Mouse (Mus musculus): Measurements from ENCODE around the gene Plk2. TPM values are rescaled to one million over a fixed set of nuclear protein-coding genes. Genes with fewer than 3 reads are reported as not detected.

The Plk2 gene
- 2.7 and 2.9 TPM in 2 replicates for polyA plus RNA-seq (2012; rRNA removed)

- H3K36me3 ChIP-seq (ENCODE audit: control insufficient read depth, insufficient read depth, low read length), result peaks cover 2% of the 10 kb centered on the region
- H3K4me3 ChIP-seq (ENCODE audit: extremely low read depth, insufficient read depth, insufficient read length), result peak within 1 kb of the TSS; percentile 73
- peak within 1 kb of the TSS; percentile 53 for H3K27ac ChIP-seq (ENCODE audit: insufficient read depth, low read length)
- H3K27me3 ChIP-seq (ENCODE audit: control insufficient read depth, insufficient read depth, low read length), result peaks cover 1% of the 10 kb centered on the region
- DNase-seq (ENCODE audit: low read depth in 1 of 2, low spot score in 2 of 2), result peak; percentile 77 to 88
- H3K4me1 ChIP-seq (ENCODE audit: control insufficient read depth, insufficient read depth, insufficient read length), result no peaks in the 10 kb centered on the region
- WGBS, result under 1% methylated on average over 71 of the region's 71 CpGs
- TF ChIP-seq CTCF (IDR thresholded peaks at IDR 0.05; ENCODE audit: extremely low read depth, insufficient read depth, insufficient read length, insufficient replicate concordance), result peak; percentile 26; the same call in 1 of the 2 replicates
- peak; percentile 96 for TF ChIP-seq POLR2A (IDR thresholded peaks at IDR 0.05; ENCODE audit: low read depth, low read length)
These were observed at the start of gene Plk2 for GRCm38 (mm10) chr13:110394291-110395178. TSS of gene Plk2 (plus strand) at chr13:110395046.

DNA sequence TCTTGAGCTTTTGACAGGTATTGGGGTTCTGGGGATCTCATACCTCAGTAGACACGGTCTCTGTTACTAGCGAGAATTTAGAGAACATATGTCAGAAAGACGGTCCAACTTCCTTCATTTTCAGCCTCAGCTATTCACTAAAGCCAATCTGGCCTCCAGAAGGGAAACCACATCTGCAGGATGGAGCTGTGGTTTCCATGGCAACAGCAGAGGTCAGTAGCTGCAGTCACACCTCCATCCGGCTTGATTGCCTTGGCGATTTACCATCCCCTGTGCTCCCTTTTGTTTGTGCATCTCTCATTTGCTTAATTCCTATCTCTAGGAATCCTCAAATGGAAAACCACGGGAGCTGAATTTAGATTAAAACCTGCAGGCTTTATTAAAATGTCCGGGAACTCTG, 48.1 kb upstream of the Plk2 start:
- Histone ChIP-seq H3K4me3 (ENCODE audit: extremely low read depth, insufficient read depth, insufficient read length) (no peak overlapping the region), H3K36me3 (ENCODE audit: control insufficient read depth, insufficient read depth, low read length) (no peaks in the 10 kb centered on the region), H3K4me1 (ENCODE audit: control insufficient read depth, insufficient read depth, insufficient read length) (no peaks in the 10 kb centered on the region; the same call in 1 of the 2 replicates), H3K27me3 (ENCODE audit: control insufficient read depth, insufficient read depth, low read length) (no peaks in the 10 kb centered on the region), H3K27ac (ENCODE audit: insufficient read depth, low read length) (no peak overlapping the region)
- TF ChIP-seq POLR2A (IDR thresholded peaks at IDR 0.05; ENCODE audit: low read depth, low read length), result no peak
- no peak for TF ChIP-seq CTCF (IDR thresholded peaks at IDR 0.05; ENCODE audit: extremely low read depth, insufficient read depth, insufficient read length, insufficient replicate concordance)
- no peak for DNase-seq (ENCODE audit: low read depth in 1 of 2, low spot score in 2 of 2)
- 22% methylated on average over 7 of the region's 7 CpGs for WGBS

GRCm38 (mm10) chr13:110351051-110351450, 43.8 kb upstream of the Plk2 start:
- Histone ChIP-seq H3K36me3 (ENCODE audit: control insufficient read depth, insufficient read depth, low read length) (peaks cover 3% of the 10 kb centered on the region), H3K4me3 (ENCODE audit: extremely low read depth, insufficient read depth, insufficient read length) (no peak overlapping the region), H3K27ac (ENCODE audit: insufficient read depth, low read length) (no peak overlapping the region), H3K27me3 (ENCODE audit: control insufficient read depth, insufficient read depth, low read length) (no peaks in the 10 kb centered on the region), H3K4me1 (ENCODE audit: control insufficient read depth, insufficient read depth, insufficient read length) (no peaks in the 10 kb centered on the region; the same call in 1 of the 2 replicates)
- WGBS, result 90% methylated on average over 6 of the region's 6 CpGs
- DNase-seq (ENCODE audit: low read depth in 1 of 2, low spot score in 2 of 2), result no peak
- TF ChIP-seq CTCF (IDR thresholded peaks at IDR 0.05; ENCODE audit: extremely low read depth, insufficient read depth, insufficient read length, insufficient replicate concordance) (no peak), POLR2A (IDR thresholded peaks at IDR 0.05; ENCODE audit: low read depth, low read length) (no peak)

- Histone ChIP-seq H3K27ac (ENCODE audit: insufficient read depth, low read length) (peak within 1 kb of the TSS; percentile 6), H3K27me3 (ENCODE audit: control insufficient read depth, insufficient read depth, low read length) (no peaks in the 10 kb centered on the region), H3K4me3 (ENCODE audit: extremely low read depth, insufficient read depth, insufficient read length) (peak within 1 kb of the TSS; percentile 32), H3K4me1 (ENCODE audit: control insufficient read depth, insufficient read depth, insufficient read length) (peaks cover 4% of the 10 kb centered on the region; the same call in 1 of the 2 replicates), H3K36me3 (ENCODE audit: control insufficient read depth, insufficient read depth, low read length) (peaks cover 3% of the 10 kb centered on the region)
- DNase-seq (ENCODE audit: low read depth in 1 of 2, low spot score in 2 of 2), result peak in 1 of 2 experiments; percentile 67
- TF ChIP-seq POLR2A (IDR thresholded peaks at IDR 0.05; ENCODE audit: low read depth, low read length) (no peak), CTCF (IDR thresholded peaks at IDR 0.05; ENCODE audit: extremely low read depth, insufficient read depth, insufficient read length, insufficient replicate concordance) (no peak)
- 11% methylated on average over 2 of the region's 2 CpGs for WGBS
These were observed 37.9 kb upstream of the Plk2 start, which contains the start of gene Gapt for GRCm38 (mm10) chr13:110356941-110357340. TSS of gene Gapt (minus strand) at chr13:110357199.

- peak in 1 of 2 experiments; percentile 14 for DNase-seq (ENCODE audit: low read depth in 1 of 2, low spot score in 2 of 2)
- 15% methylated on average over 6 of the region's 6 CpGs for whole genome bisulfite sequencing
- Histone ChIP-seq H3K4me1 (ENCODE audit: control insufficient read depth, insufficient read depth, insufficient read length) (peaks cover 6% of the 10 kb centered on the region), H3K27me3 (ENCODE audit: control insufficient read depth, insufficient read depth, low read length) (no peaks in the 10 kb centered on the region), H3K4me3 (ENCODE audit: extremely low read depth, insufficient read depth, insufficient read length) (no peak overlapping the region), H3K36me3 (ENCODE audit: control insufficient read depth, insufficient read depth, low read length) (no peaks in the 10 kb centered on the region), H3K27ac (ENCODE audit: insufficient read depth, low read length) (no peak overlapping the region)
- TF ChIP-seq POLR2A (IDR thresholded peaks at IDR 0.05; ENCODE audit: low read depth, low read length) (no peak), CTCF (IDR thresholded peaks at IDR 0.05; ENCODE audit: extremely low read depth, insufficient read depth, insufficient read length, insufficient replicate concordance) (no peak)
These were observed 31.1 kb upstream of the Plk2 start for GRCm38 (mm10) chr13:110363722-110364121.

DNA sequence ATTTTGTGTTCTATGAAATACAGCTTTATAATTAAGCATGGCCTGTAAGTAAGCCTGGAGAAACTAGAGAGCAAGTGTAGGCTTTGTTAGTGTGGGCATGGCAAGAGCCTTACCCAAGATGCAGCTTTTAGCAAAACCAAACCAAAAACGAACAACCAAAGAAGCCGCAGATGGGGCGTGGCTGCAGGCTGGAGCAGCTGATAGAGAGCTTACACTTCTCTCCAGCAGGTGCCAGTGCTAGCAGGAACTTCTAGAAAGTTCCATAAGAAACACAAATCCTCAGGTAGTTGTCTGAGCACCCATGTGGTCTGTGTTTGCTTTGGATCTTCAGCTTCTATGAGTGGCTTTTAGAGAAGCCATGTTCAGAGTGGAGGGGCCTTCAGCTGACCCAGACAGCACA, 28.4 kb upstream of the Plk2 start:
- no peak for TF ChIP-seq CTCF (IDR thresholded peaks at IDR 0.05; ENCODE audit: extremely low read depth, insufficient read depth, insufficient read length, insufficient replicate concordance)
- TF ChIP-seq POLR2A (IDR thresholded peaks at IDR 0.05; ENCODE audit: low read depth, low read length), result no peak
- DNase-seq (ENCODE audit: low read depth in 1 of 2, low spot score in 2 of 2), result no peak
- no peak overlapping the region for H3K27ac ChIP-seq (ENCODE audit: insufficient read depth, low read length)

More for the DNA sequence above, 28.4 kb upstream of the Plk2 start:
- Histone ChIP-seq H3K4me1 (ENCODE audit: control insufficient read depth, insufficient read depth, insufficient read length) (peaks cover 6% of the 10 kb centered on the region), H3K36me3 (ENCODE audit: control insufficient read depth, insufficient read depth, low read length) (no peaks in the 10 kb centered on the region), H3K4me3 (ENCODE audit: extremely low read depth, insufficient read depth, insufficient read length) (no peak overlapping the region), H3K27me3 (ENCODE audit: control insufficient read depth, insufficient read depth, low read length) (no peaks in the 10 kb centered on the region)
- WGBS, result 75% methylated on average over 3 of the region's 3 CpGs

Data from spleen, adult 2 months (tissue).